ENCODE assay signal across 25 mouse cellular contexts in genomic region chr8:127307026-127307425, GRCm38 (mm10).
A peak's percentile ranks its signal among the peaks of the same experiment; 100 is the strongest.
DNase-seq lines count a peak whose midpoint lies in the region; ATAC-seq lines count a peak whose summit lies in the region.
"Had no signal": no experiment of that assay in that cellular context is flagged by ENCODE, and none has a peak within 500 bp of the region (broad histone marks: within the 10 kb centered on the region; RNA-seq: fewer than 3 reads in every experiment).

No protein-coding gene starts in this region.

- intact Hi-C loops in heart, postnatal 36 days (cut with DNase I) = no loop called here

- no peaks in the 10 kb centered on the region for H3K9me3 ChIP-seq in kidney, embryonic 15.5 days (replicated peaks)
- H3K9me3 ChIP-seq in kidney, embryonic 14.5 days (ENCODE audit: control insufficient read depth, low read length) = no peaks in the 10 kb centered on the region
- no peaks in the 10 kb centered on the region for H3K9me3 ChIP-seq in liver, embryonic 12.5 days (replicated peaks)
- H3K9me3 ChIP-seq in midbrain, embryonic 10.5 days (replicated peaks) = no peaks in the 10 kb centered on the region
- H3K9me3 ChIP-seq: embryonic facial prominence, embryonic 15.5 days; forebrain, embryonic 10.5 days; heart, embryonic 10.5 days had no signal

- 0 out of 2 replicates have a peak, but pooled peaks have one; percentile 64 for ATAC-seq in kidney, embryonic 15.5 days (replicated peaks; ENCODE audit: low FRiP score)
- ATAC-seq in kidney, embryonic 14.5 days (ENCODE audit: low FRiP score, low TSS enrichment) = no peak
- ATAC-seq in liver, embryonic 12.5 days = 0 out of 2 replicates have a peak, but pooled peaks have one; percentile 42
- ATAC-seq: CD4-positive, CD25-positive, alpha-beta regulatory T cell, adult 4 months; forebrain, embryonic 14.5 days had no signal

- no peak overlapping the region for H3K4me2 ChIP-seq in kidney, embryonic 15.5 days
- H3K4me2 ChIP-seq in kidney, embryonic 14.5 days (replicated peaks; ENCODE audit: low read depth, low read length) = no peak overlapping the region
- H3K4me2 ChIP-seq in liver, embryonic 12.5 days = no peak overlapping the region
- H3K4me2 ChIP-seq: embryonic facial prominence, embryonic 15.5 days had no signal

- 0 out of 2 replicates have a peak overlapping the region, but pooled peaks have one; percentile 61 for H3K27ac ChIP-seq in kidney, embryonic 15.5 days
- H3K27ac ChIP-seq in kidney, embryonic 14.5 days (ENCODE audit: low read depth, low read length) = no peak overlapping the region
- H3K27ac ChIP-seq in liver, embryonic 12.5 days = no peak overlapping the region
- H3K27ac ChIP-seq in midbrain, embryonic 10.5 days (replicated peaks) = no peak overlapping the region
- H3K27ac ChIP-seq: embryonic facial prominence, embryonic 15.5 days; forebrain, embryonic 10.5 days; gastrocnemius, adult 2 months; heart, embryonic 10.5 days had no signal

- no peaks in the 10 kb centered on the region for H3K27me3 ChIP-seq in kidney, embryonic 15.5 days
- no peaks in the 10 kb centered on the region for H3K27me3 ChIP-seq in kidney, embryonic 14.5 days (ENCODE audit: control insufficient read depth, insufficient read depth, low read length)
- no peaks in the 10 kb centered on the region for H3K27me3 ChIP-seq in liver, embryonic 12.5 days (replicated peaks)
- H3K27me3 ChIP-seq in midbrain, embryonic 10.5 days (ENCODE audit: low read depth, poor library complexity, severe bottlenecking) = no peaks in the 10 kb centered on the region
- H3K27me3 ChIP-seq: embryonic facial prominence, embryonic 15.5 days had no signal

- H3K36me3 ChIP-seq in kidney, embryonic 15.5 days = no peaks in the 10 kb centered on the region; the same call in 1 of the 2 replicates
- no peaks in the 10 kb centered on the region for H3K36me3 ChIP-seq in kidney, embryonic 14.5 days (ENCODE audit: control insufficient read depth, insufficient read depth, low read length)
- no peaks in the 10 kb centered on the region for H3K36me3 ChIP-seq in liver, embryonic 12.5 days
- no peaks in the 10 kb centered on the region for H3K36me3 ChIP-seq in midbrain, embryonic 10.5 days
- H3K36me3 ChIP-seq: embryonic facial prominence, embryonic 15.5 days; forebrain, embryonic 10.5 days; G1E; heart, embryonic 10.5 days had no signal

- H3K4me3 ChIP-seq in kidney, embryonic 15.5 days (replicated peaks) = no peak overlapping the region
- no peak overlapping the region for H3K4me3 ChIP-seq in kidney, embryonic 14.5 days (ENCODE audit: low read length)
- no peak overlapping the region for H3K4me3 ChIP-seq in liver, embryonic 12.5 days
- H3K4me3 ChIP-seq in midbrain, embryonic 10.5 days = no peak overlapping the region
- H3K4me3 ChIP-seq: embryonic facial prominence, embryonic 15.5 days; erythroblast, embryonic 14.5 days; forebrain, embryonic 10.5 days; gastrocnemius, adult 2 months; heart, embryonic 10.5 days had no signal

- WGBS in kidney, embryonic 15.5 days = 76% methylated on average over 5 of the region's 5 CpGs
- 86% methylated on average over 5 of the region's 5 CpGs for WGBS in kidney, embryonic 14.5 days
- WGBS in liver, embryonic 12.5 days (ENCODE audit: insufficient replicate concordance) = 69% methylated on average over 5 of the region's 5 CpGs
- WGBS in midbrain, embryonic 10.5 days = 85% methylated on average over 5 of the region's 5 CpGs

- DNase-seq in heart, adult 11 months = peak; percentile 1
- DNase-seq in heart, postnatal 36 days = no peak
- no peak for DNase-seq in liver
- DNase-seq in midbrain, embryonic 10.5 days (ENCODE audit: low spot score) = no peak
- DNase-seq in left cerebral cortex, adult 9 months (ENCODE audit: low spot score in 2 of 2) = no peak
- DNase-seq: adrenal gland, adult 8-10 months; adrenal gland, postnatal 36 days; B cell, adult 2 months; cerebellum, adult 2 months; cerebellum, postnatal 10 days; embryo, embryonic 11 days; gastrocnemius, adult 2 months; gastrocnemius, postnatal 36 days; heart, adult 18-20 months; heart, postnatal 10 days had no signal

- peaks cover 12% of the 10 kb centered on the region for H3K4me1 ChIP-seq in kidney, embryonic 15.5 days
- H3K4me1 ChIP-seq in kidney, embryonic 14.5 days (ENCODE audit: control insufficient read depth, insufficient read depth, low read length) = no peaks in the 10 kb centered on the region; the same call in 1 of the 2 replicates
- peaks cover 6% of the 10 kb centered on the region; the same call in 1 of the 2 replicates for H3K4me1 ChIP-seq in liver, embryonic 12.5 days
- no peaks in the 10 kb centered on the region for H3K4me1 ChIP-seq in midbrain, embryonic 10.5 days
- H3K4me1 ChIP-seq: forebrain, embryonic 10.5 days had no signal

- no peak overlapping the region for H3K9ac ChIP-seq in kidney, embryonic 15.5 days
- no peak overlapping the region for H3K9ac ChIP-seq in kidney, embryonic 14.5 days (ENCODE audit: low read depth, low read length)
- H3K9ac ChIP-seq in liver, embryonic 12.5 days = no peak overlapping the region
- H3K9ac ChIP-seq: embryonic facial prominence, embryonic 15.5 days had no signal
